Mouse (Mus musculus): ENCODE measurements around the gene Hapln4. TPM values are rescaled to one million over a fixed set of nuclear protein-coding genes. Genes with fewer than 3 reads are reported as not detected.

Gene Hapln4
- polyA plus RNA-seq, 1 experiment, result not detected

DNA sequence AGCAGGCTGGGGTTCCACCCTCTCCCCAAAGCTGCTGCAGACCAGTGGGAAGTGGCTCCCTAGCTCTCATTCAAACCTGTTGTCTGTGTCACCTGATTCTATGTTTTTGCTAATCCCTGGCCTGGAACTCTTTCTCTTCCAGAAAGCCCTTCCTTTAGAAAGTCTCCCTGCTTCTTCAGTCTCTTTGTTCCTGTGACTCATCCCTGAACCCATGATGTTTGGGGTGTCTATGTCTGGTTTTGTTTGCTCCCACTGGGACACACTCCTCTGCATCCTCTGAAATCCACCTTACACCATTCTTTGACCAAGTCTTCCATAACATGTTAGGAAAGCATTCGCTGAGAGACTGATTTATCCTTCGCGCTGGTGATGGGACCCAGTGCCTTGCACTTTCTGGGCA, 46.8 kb downstream of the Hapln4 start:
- Histone ChIP-seq H3K4me1 (ENCODE audit: control insufficient read depth, insufficient read depth, low read length) (peaks cover 28% of the 10 kb centered on the region), H3K4me3 (ENCODE audit: insufficient read depth, low read depth, low read length) (no peak overlapping the region), H3K27ac (ENCODE audit: insufficient read depth, low read depth, low read length) (peak overlapping the region; percentile 81)
- 86% methylated on average over 3 of the region's 3 CpGs for WGBS
- no peak for TF ChIP-seq CTCF (IDR thresholded peaks at IDR 0.05; ENCODE audit: insufficient read depth, low read depth, low read length)
- no peak for TF ChIP-seq POLR2A (IDR thresholded peaks at IDR 0.05; ENCODE audit: insufficient read depth, low read depth, low read length)

DNA sequence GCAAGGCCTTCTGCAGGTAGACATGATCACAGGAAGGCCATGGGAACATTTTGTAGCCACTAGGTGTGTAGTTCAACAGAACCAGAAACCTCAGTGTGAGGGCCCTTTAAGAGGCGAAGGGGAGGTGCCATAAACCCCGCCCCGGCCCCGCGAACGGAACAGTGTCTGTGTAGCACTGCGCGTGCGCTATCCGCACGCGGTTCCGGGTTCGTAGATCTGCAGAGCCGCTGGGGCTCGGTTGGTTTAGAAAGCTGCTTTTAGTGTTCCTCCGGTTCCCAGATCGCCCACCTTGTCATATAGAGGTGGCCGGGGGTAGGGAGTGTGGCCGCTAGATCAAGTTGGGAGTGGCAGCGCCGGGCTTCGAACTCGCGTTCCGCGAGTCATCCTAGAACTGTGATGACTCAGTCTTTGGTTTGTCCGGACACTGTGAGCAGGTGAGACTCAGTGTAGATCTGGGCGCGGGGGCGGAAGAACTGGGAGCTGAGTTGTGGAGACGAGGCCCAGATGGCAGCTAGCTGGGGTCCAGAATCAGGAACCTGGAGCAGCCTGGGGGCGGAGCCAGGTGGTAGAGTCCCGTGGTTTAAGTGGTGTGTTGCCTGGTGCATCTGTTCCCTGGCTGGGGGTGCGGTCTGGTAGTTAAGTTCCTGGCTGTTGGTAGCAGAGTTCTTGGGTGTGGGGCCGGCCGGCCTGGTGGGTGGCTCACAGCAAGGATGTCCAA, 48.1 kb downstream of the Hapln4 start, which contains the start of gene Nr2c2ap:
Nr2c2ap (plus strand) TSS at position 168 of the 718 bp plus-strand sequence.
- peaks cover 28% of the 10 kb centered on the region for H3K4me1 ChIP-seq (ENCODE audit: control insufficient read depth, insufficient read depth, low read length)
- 2% methylated on average over 37 of the region's 37 CpGs for WGBS
- peak within 1 kb of the TSS; percentile 81 for H3K27ac ChIP-seq (ENCODE audit: insufficient read depth, low read depth, low read length)
- H3K4me3 ChIP-seq (ENCODE audit: insufficient read depth, low read depth, low read length), result peak within 1 kb of the TSS; percentile 61
- TF ChIP-seq POLR2A (IDR thresholded peaks at IDR 0.05; ENCODE audit: insufficient read depth, low read depth, low read length) (peak; percentile 49; the same call in 1 of the 2 replicates), CTCF (IDR thresholded peaks at IDR 0.05; ENCODE audit: insufficient read depth, low read depth, low read length) (no peak)

DNA sequence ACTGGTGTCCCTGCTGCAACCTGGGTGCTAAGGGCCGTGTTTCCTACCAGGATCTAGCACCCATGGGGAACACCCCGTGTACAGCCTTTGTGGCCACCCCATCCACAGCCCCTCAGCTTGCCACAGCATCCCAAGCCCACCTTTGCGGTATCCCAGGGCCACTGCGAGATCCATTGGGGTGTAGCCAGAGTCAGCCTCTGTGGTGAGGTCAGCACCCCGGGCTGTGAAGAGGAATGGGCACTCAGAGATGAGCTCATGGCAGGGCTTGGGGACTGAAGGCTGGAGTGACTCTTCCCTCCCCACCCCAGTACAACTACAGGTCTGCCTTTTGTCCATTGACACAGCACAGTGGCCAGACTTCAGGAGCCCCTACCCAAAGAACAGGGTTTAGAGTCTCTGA, 50.8 kb downstream of the Hapln4 start:
- 91% methylated on average over 5 of the region's 5 CpGs for WGBS
- Histone ChIP-seq H3K4me3 (ENCODE audit: insufficient read depth, low read depth, low read length) (no peak overlapping the region), H3K4me1 (ENCODE audit: control insufficient read depth, insufficient read depth, low read length) (peaks cover 31% of the 10 kb centered on the region), H3K27ac (ENCODE audit: insufficient read depth, low read depth, low read length) (no peak overlapping the region)
- no peak for TF ChIP-seq CTCF (IDR thresholded peaks at IDR 0.05; ENCODE audit: insufficient read depth, low read depth, low read length)
- no peak for TF ChIP-seq POLR2A (IDR thresholded peaks at IDR 0.05; ENCODE audit: insufficient read depth, low read depth, low read length)

DNA sequence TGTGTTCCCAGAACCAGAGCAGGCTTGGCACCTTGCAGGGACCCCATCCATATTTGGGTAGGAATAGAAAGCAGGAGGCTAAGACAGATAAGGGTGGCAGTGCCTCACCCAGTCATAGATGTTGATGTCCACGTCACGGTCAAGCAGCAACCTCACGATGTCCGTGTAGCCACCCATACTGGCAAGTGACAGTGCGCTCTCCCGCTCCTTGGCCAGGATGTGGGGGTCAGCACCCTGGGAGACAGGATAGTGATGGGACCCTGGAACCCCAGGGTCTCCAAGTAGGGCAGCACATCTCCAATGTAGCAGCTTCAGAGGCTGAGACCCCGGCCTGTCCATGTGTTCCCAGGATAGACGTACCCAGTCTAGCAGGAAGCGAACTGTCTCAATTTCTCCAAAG, 51.7 kb downstream of the Hapln4 start:
- TF ChIP-seq CTCF (IDR thresholded peaks at IDR 0.05; ENCODE audit: insufficient read depth, low read depth, low read length) (no peak), POLR2A (IDR thresholded peaks at IDR 0.05; ENCODE audit: insufficient read depth, low read depth, low read length) (no peak)
- 90% methylated on average over 9 of the region's 9 CpGs for WGBS
- H3K27ac ChIP-seq (ENCODE audit: insufficient read depth, low read depth, low read length), result no peak overlapping the region
- peaks cover 23% of the 10 kb centered on the region for H3K4me1 ChIP-seq (ENCODE audit: control insufficient read depth, insufficient read depth, low read length)
- H3K4me3 ChIP-seq (ENCODE audit: insufficient read depth, low read depth, low read length), result no peak overlapping the region

DNA sequence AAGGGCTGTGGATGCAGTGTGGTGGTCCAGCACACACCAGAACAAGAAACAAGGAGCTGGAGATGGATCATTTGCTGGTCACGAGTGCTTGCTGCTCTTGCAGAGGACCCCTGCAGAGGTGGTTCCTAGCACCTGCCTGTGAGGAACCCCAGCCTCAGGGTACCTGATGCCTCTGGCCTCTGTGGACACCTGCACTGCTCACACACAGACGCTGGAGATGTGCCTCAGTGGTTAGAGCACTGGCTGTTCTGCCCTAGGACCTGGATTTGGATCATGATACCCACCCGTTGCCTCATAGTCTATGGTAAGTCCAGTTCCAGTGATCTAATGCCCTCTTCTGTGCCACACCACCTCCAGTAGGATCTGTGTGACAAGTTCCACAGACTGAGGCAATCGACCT, 53.3 kb downstream of the Hapln4 start:
- Histone ChIP-seq H3K4me3 (ENCODE audit: insufficient read depth, low read depth, low read length) (no peak overlapping the region), H3K27ac (ENCODE audit: insufficient read depth, low read depth, low read length) (no peak overlapping the region), H3K4me1 (ENCODE audit: control insufficient read depth, insufficient read depth, low read length) (peaks cover 18% of the 10 kb centered on the region)
- TF ChIP-seq POLR2A (IDR thresholded peaks at IDR 0.05; ENCODE audit: insufficient read depth, low read depth, low read length), result no peak
- TF ChIP-seq CTCF (IDR thresholded peaks at IDR 0.05; ENCODE audit: insufficient read depth, low read depth, low read length), result no peak
- 87% methylated on average over 4 of the region's 4 CpGs for WGBS

DNA sequence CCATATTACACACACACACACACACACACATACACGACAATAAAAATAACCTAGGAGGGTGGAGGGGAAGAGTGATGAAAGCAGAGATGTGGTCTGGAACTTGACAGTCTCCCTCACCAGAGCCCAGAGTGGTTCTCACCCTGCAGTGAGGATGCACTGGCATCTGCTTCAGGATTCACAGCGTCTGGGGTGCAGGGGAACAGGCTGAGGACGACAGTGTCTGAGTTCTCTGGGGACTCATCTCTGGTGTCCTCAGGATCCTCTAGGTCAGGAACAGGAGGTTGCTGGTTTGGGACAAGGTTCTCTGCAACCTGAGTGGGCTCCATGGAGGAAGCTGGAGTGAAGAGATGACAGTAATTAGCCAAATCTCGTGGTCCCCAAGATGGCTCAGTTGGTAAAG, 54.6 kb downstream of the Hapln4 start:
- Histone ChIP-seq H3K4me1 (ENCODE audit: control insufficient read depth, insufficient read depth, low read length) (peaks cover 11% of the 10 kb centered on the region; the same call in 1 of the 2 replicates), H3K4me3 (ENCODE audit: insufficient read depth, low read depth, low read length) (no peak overlapping the region), H3K27ac (ENCODE audit: insufficient read depth, low read depth, low read length) (no peak overlapping the region)
- WGBS, result 72% methylated on average over 4 of the region's 4 CpGs
- no peak for TF ChIP-seq POLR2A (IDR thresholded peaks at IDR 0.05; ENCODE audit: insufficient read depth, low read depth, low read length)
- no peak for TF ChIP-seq CTCF (IDR thresholded peaks at IDR 0.05; ENCODE audit: insufficient read depth, low read depth, low read length)

DNA sequence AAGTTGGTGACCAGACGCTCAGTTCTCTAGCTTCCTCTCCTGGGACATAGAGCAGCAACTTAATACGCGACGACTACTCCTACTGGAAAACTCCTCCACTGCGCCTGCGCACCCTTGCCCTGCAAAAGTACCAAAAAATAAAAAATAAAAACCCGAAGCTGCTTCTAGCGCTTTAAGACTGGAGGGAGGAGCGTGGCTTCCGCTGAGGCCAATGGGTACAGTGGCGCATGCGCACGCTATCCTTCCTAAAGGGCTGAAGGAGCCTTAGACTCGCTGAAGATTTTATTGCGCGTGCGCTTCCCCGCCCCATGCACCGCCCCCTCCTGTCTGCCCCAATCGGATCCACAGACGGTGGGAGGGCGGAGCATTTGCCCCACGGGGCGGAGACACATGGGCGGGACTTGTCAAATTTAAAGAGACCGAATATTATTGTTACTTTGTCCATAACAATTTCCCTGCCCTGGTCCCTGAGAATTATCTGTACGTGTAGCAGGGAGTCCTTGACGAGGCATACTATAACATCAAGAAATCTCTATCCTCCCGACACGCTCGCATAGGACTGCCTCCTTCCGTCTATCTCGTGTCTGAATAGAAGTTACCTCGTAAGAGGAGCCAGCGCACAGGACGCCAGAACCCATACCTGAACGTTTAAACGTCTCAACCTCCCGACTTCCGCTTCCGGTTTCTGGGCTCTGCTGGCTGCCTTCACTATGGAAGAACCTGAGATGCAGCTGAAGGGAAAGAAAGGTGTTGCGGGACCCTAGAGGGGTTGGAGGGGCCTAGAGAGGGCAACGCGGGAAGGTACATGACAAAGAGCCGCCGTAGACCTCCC, 56.0 kb downstream of the Hapln4 start, which contains the start of the genes Rfxank, Borcs8 and Mef2b:
Rfxank (minus strand) TSS at position 129 of the 832 bp plus-strand sequence.
Borcs8 (plus strand) TSS at position 474 of the 832 bp plus-strand sequence.
Mef2b (plus strand) TSS at position 686 of the 832 bp plus-strand sequence.
- TF ChIP-seq CTCF (IDR thresholded peaks at IDR 0.05; ENCODE audit: insufficient read depth, low read depth, low read length) (no peak), POLR2A (IDR thresholded peaks at IDR 0.05; ENCODE audit: insufficient read depth, low read depth, low read length) (peak; percentile 31; the same call in 1 of the 2 replicates)
- peaks cover 11% of the 10 kb centered on the region; the same call in 1 of the 2 replicates for H3K4me1 ChIP-seq (ENCODE audit: control insufficient read depth, insufficient read depth, low read length)
- under 1% methylated on average over 46 of the region's 46 CpGs for WGBS
- H3K4me3 ChIP-seq (ENCODE audit: insufficient read depth, low read depth, low read length), result peak within 1 kb of the TSS; percentile 95
- H3K27ac ChIP-seq (ENCODE audit: insufficient read depth, low read depth, low read length), result peak within 1 kb of the TSS; percentile 77

DNA sequence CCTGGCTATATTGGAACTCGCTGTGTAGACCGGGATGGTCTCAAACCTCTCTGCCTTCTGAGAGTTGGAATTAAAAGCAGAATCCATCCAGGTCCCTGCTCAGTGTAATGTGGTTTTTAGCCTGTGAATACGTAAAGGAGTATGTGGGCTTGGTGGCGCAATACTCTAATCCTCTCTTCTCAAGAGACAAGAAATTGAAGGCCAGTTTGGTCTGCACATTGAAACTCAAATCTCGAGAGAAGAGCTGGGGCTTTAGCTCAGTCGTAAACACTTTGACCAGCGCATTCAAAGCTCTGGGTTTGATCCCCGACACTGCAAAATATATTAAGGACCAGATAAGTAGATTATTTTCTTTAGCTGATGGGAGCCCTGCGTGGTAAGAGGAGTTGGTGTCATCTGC, 56.7 kb downstream of the Hapln4 start:
- peak overlapping the region; percentile 95 for H3K4me3 ChIP-seq (ENCODE audit: insufficient read depth, low read depth, low read length)
- TF ChIP-seq CTCF (IDR thresholded peaks at IDR 0.05; ENCODE audit: insufficient read depth, low read depth, low read length), result no peak
- TF ChIP-seq POLR2A (IDR thresholded peaks at IDR 0.05; ENCODE audit: insufficient read depth, low read depth, low read length), result no peak
- H3K4me1 ChIP-seq (ENCODE audit: control insufficient read depth, insufficient read depth, low read length), result peaks cover 11% of the 10 kb centered on the region; the same call in 1 of the 2 replicates
- 6% methylated on average over 9 of the region's 9 CpGs for WGBS
- H3K27ac ChIP-seq (ENCODE audit: insufficient read depth, low read depth, low read length), result 0 out of 2 replicates have a peak overlapping the region, but pooled peaks have one; percentile 77

Other genes with a start within 250 kb of the Hapln4 start
- not detected in 2 replicates for gene Cilp2, start 195.8 kb upstream of the Hapln4 start, polyA plus RNA-seq (2012; ENCODE audit: insufficient read depth, insufficient read length, low replicate concordance, missing spikeins)
- gene Tssk6, start 181.3 kb upstream of the Hapln4 start, polyA plus RNA-seq (2012; ENCODE audit: insufficient read depth, insufficient read length, low replicate concordance, missing spikeins), result not detected in 2 replicates
- not detected in 2 replicates for gene Ndufa13, start 180.9 kb upstream of the Hapln4 start, polyA plus RNA-seq (2012; ENCODE audit: insufficient read depth, insufficient read length, low replicate concordance, missing spikeins)
- gene Yjefn3, start 180.7 kb upstream of the Hapln4 start, polyA plus RNA-seq (2012; ENCODE audit: insufficient read depth, insufficient read length, low replicate concordance, missing spikeins), result not detected in 2 replicates
- not detected in 2 replicates for gene Gatad2a, start 87.1 kb upstream of the Hapln4 start, polyA plus RNA-seq (2012; ENCODE audit: insufficient read depth, insufficient read length, low replicate concordance, missing spikeins)
- gene Mau2, start 40.7 kb upstream of the Hapln4 start, polyA plus RNA-seq (2012; ENCODE audit: insufficient read depth, insufficient read length, low replicate concordance, missing spikeins), result not detected in 2 replicates
- not detected in 2 replicates for gene Sugp1, start 40.6 kb upstream of the Hapln4 start, polyA plus RNA-seq (2012; ENCODE audit: insufficient read depth, insufficient read length, low replicate concordance, missing spikeins)
- not detected in 2 replicates for gene Tm6sf2, start 10.5 kb upstream of the Hapln4 start, polyA plus RNA-seq (2012; ENCODE audit: insufficient read depth, insufficient read length, low replicate concordance, missing spikeins)
- gene Ncan, start 37.4 kb downstream of the Hapln4 start, polyA plus RNA-seq (2012; ENCODE audit: insufficient read depth, insufficient read length, low replicate concordance, missing spikeins), result 84.7 TPM in 1 of 2 replicates, not detected in the other
- gene Nr2c2ap, start 47.9 kb downstream of the Hapln4 start, polyA plus RNA-seq (2012; ENCODE audit: insufficient read depth, insufficient read length, low replicate concordance, missing spikeins), result not detected in 2 replicates
- gene Rfxank, start 55.7 kb downstream of the Hapln4 start, polyA plus RNA-seq (2012; ENCODE audit: insufficient read depth, insufficient read length, low replicate concordance, missing spikeins), result not detected in 2 replicates
- gene Borcs8, start 56.0 kb downstream of the Hapln4 start, polyA plus RNA-seq (2012; ENCODE audit: insufficient read depth, insufficient read length, low replicate concordance, missing spikeins), result not detected in 2 replicates
- gene Mef2b, start 56.3 kb downstream of the Hapln4 start, polyA plus RNA-seq (2012; ENCODE audit: insufficient read depth, insufficient read length, low replicate concordance, missing spikeins), result not detected in 2 replicates
- not detected in 2 replicates for gene Tmem161a, start 88.9 kb downstream of the Hapln4 start, polyA plus RNA-seq (2012; ENCODE audit: insufficient read depth, insufficient read length, low replicate concordance, missing spikeins)
- gene Slc25a42, start 128.8 kb downstream of the Hapln4 start, polyA plus RNA-seq (2012; ENCODE audit: insufficient read depth, insufficient read length, low replicate concordance, missing spikeins), result not detected in 2 replicates
- not detected in 2 replicates for gene Sugp2, start 150.8 kb downstream of the Hapln4 start, polyA plus RNA-seq (2012; ENCODE audit: insufficient read depth, insufficient read length, low replicate concordance, missing spikeins)
- gene Armc6, start 151.0 kb downstream of the Hapln4 start, polyA plus RNA-seq (2012; ENCODE audit: insufficient read depth, insufficient read length, low replicate concordance, missing spikeins), result not detected in 2 replicates
- gene Homer3, start 199.4 kb downstream of the Hapln4 start, polyA plus RNA-seq (2012; ENCODE audit: insufficient read depth, insufficient read length, low replicate concordance, missing spikeins), result not detected in 2 replicates
- not detected in 2 replicates for gene Ddx49, start 219.0 kb downstream of the Hapln4 start, polyA plus RNA-seq (2012; ENCODE audit: insufficient read depth, insufficient read length, low replicate concordance, missing spikeins)
- gene Cope, start 219.1 kb downstream of the Hapln4 start, polyA plus RNA-seq (2012; ENCODE audit: insufficient read depth, insufficient read length, low replicate concordance, missing spikeins), result not detected in 2 replicates
- gene Cers1, start 232.3 kb downstream of the Hapln4 start, polyA plus RNA-seq (2012; ENCODE audit: insufficient read depth, insufficient read length, low replicate concordance, missing spikeins), result not detected in 2 replicates
- not detected in 2 replicates for gene Gdf1, start 246.4 kb downstream of the Hapln4 start, polyA plus RNA-seq (2012; ENCODE audit: insufficient read depth, insufficient read length, low replicate concordance, missing spikeins)

Measured in olfactory bulb, adult 2 months (tissue).